8 mouse cellular contexts compared by ENCODE assay signal in the genomic region with DNA sequence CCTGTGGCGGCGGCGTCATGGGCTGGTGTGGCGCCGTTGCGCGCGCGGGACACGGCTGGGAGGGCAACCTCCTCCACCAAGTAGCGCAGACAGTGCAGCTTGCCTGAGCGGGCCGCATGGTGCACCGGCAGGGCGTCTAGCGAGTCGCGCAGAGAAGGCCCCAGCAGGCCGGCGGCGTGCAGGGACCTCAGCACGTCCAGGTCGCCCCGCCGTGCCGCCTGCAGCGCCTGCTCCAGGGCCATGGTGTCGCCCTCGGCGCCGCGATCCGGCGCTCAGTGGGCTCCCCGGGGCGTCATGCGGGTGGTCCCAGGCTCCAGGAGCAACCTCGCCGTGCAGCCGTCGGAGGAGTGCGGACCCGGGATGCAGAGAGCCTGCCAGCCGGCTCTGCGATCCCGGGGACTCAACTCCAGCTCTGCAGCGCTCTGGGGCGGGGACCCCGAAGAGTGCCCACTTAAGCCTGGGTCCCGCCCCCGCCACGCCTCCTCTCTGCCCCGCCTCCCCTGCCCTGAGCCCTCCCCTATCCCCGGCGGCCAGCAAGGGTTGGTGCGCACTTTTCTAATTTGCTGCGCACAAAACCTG. TPM values are rescaled to one million over a fixed set of nuclear protein-coding genes. Genes with fewer than 3 reads are reported as not detected.
DNase-seq lines count a peak whose midpoint lies in the region; ATAC-seq and TF ChIP-seq lines count a peak whose summit lies in the region.

A gene (minus strand): TSS at position 406 of the 579 bp plus-strand sequence.

- no peak within 1 kb of the TSS for H3K27ac ChIP-seq in brown adipose tissue, adult 24 weeks (replicated peaks; ENCODE audit: low read depth, low read length)
- H3K27ac ChIP-seq in heart, embryonic 15.5 days, result no peak within 1 kb of the TSS
- no peak within 1 kb of the TSS for H3K27ac ChIP-seq in stomach, postnatal 0 days (replicated peaks)

- H3K36me3 ChIP-seq in G1E (replicated peaks), result peaks cover 24% of the 10 kb centered on the region
- H3K36me3 ChIP-seq in heart, embryonic 15.5 days, result no peaks in the 10 kb centered on the region
- H3K36me3 ChIP-seq in stomach, postnatal 0 days (ENCODE audit: control insufficient read depth, insufficient read depth, low read length), result no peaks in the 10 kb centered on the region

- no peak for TF ChIP-seq CTCF in G1E (IDR thresholded peaks at IDR 0.05; ENCODE audit: low read depth, low read length)
- TF ChIP-seq CTCF in stomach, postnatal 0 days (IDR thresholded peaks at IDR 0.05; ENCODE audit: low read depth), result no peak

- H3K9me3 ChIP-seq in G1E (replicated peaks), result no peaks in the 10 kb centered on the region
- no peaks in the 10 kb centered on the region for H3K9me3 ChIP-seq in heart, embryonic 15.5 days (replicated peaks)
- no peaks in the 10 kb centered on the region for H3K9me3 ChIP-seq in stomach, postnatal 0 days (ENCODE audit: control insufficient read depth, low read length)

- peak within 1 kb of the TSS; percentile 81 for H3K4me2 ChIP-seq in heart, embryonic 15.5 days
- H3K4me2 ChIP-seq in stomach, postnatal 0 days (replicated peaks; ENCODE audit: low read depth), result peak within 1 kb of the TSS; percentile 60

- no peak for TF ChIP-seq EP300 in stomach, postnatal 0 days (optimal IDR thresholded peaks at IDR 0.05)

- H3K4me1 ChIP-seq in G1E (ENCODE audit: insufficient read depth, low read depth, low read length), result peaks cover 60% of the 10 kb centered on the region
- H3K4me1 ChIP-seq in brown adipose tissue, adult 24 weeks (ENCODE audit: control insufficient read depth, insufficient read depth, insufficient read length, low read length), result no peaks in the 10 kb centered on the region
- H3K4me1 ChIP-seq in heart, embryonic 15.5 days (replicated peaks), result peaks cover 17% of the 10 kb centered on the region
- H3K4me1 ChIP-seq in stomach, postnatal 0 days (replicated peaks; ENCODE audit: control insufficient read depth, insufficient read depth), result 0 out of 2 replicates have a peak, but pooled peaks cover 2% of the 10 kb centered on the region

- peak; percentile 70 for DNase-seq in G1E (ENCODE audit: low spot score)
- no peak for DNase-seq in large intestine, adult 2 months (ENCODE audit: low read depth, low spot score)
- DNase-seq in stomach, postnatal 0 days (ENCODE audit: low spot score), result peak; percentile 76
- no peak for DNase-seq in cerebellum, adult 11-12 months
- no peak for DNase-seq in left cerebral cortex, adult 9 months (ENCODE audit: low spot score in 2 of 2)

- ATAC-seq in G1E (ENCODE audit: extremely low read depth, insufficient number of reproducible peaks, low FRiP score, poor library complexity, severe bottlenecking), result peak; percentile 31; the same call in 1 of the 2 replicates
- ATAC-seq in heart, embryonic 15.5 days (replicated peaks; ENCODE audit: insufficient number of reproducible peaks, insufficient read depth, low FRiP score, low read depth), result peak; percentile 80
- ATAC-seq in megakaryocyte-erythroid progenitor cell, adult 5-6 weeks (replicated peaks; ENCODE audit: low FRiP score, low TSS enrichment, poor library complexity, severe bottlenecking), result peak; percentile 59
- peak; percentile 55 for ATAC-seq in stomach, postnatal 0 days (ENCODE audit: low FRiP score, low TSS enrichment)

- peaks cover 9% of the 10 kb centered on the region; the same call in 1 of the 2 replicates for H3K27me3 ChIP-seq in G1E (ENCODE audit: insufficient read depth, low read length)
- peaks cover 77% of the 10 kb centered on the region for H3K27me3 ChIP-seq in heart, embryonic 15.5 days
- H3K27me3 ChIP-seq in stomach, postnatal 0 days (ENCODE audit: control insufficient read depth, insufficient read depth, low read length), result 0 out of 2 replicates have a peak, but pooled peaks cover 2% of the 10 kb centered on the region

- WGBS in heart, embryonic 15.5 days, result 1% methylated on average over 52 of the region's 57 CpGs
- WGBS in large intestine, adult 2 months, result 4% methylated on average over 57 of the region's 57 CpGs
- 2% methylated on average over 48 of the region's 57 CpGs for WGBS in stomach, postnatal 0 days

- H3K9ac ChIP-seq in heart, embryonic 15.5 days, result peak within 1 kb of the TSS; percentile 23; the same call in 1 of the 2 replicates
- peak within 1 kb of the TSS; percentile 41 for H3K9ac ChIP-seq in stomach, postnatal 0 days (ENCODE audit: low read length)

- H3K4me3 ChIP-seq in G1E (ENCODE audit: low read depth, low read length), result peak within 1 kb of the TSS; percentile 74
- peak within 1 kb of the TSS; percentile 49 for H3K4me3 ChIP-seq in brown adipose tissue, adult 24 weeks (ENCODE audit: insufficient read depth, low read depth, low read length)
- H3K4me3 ChIP-seq in heart, embryonic 15.5 days, result peak within 1 kb of the TSS; percentile 50
- H3K4me3 ChIP-seq in stomach, postnatal 0 days (ENCODE audit: low read depth, low read length), result peak within 1 kb of the TSS; percentile 39

RNA-seq across cellular contexts. Expression of the gene that starts here (rescaled TPM):
- total RNA-seq in G1E (2014; fragmentation: Nextera tagmentation) (9.3 and 16.4 TPM in 2 replicates), G1E (2017) (4.2 and 4.3 TPM in 2 replicates)
- 48.0 and 61.7 TPM in 2 replicates for polyA plus RNA-seq in G1E (2012)
- polyA plus RNA-seq in brown adipose tissue, adult 24 weeks (2012; ENCODE audit: insufficient read depth, insufficient read length, missing spikeins), result 1.0 TPM in 1 of 2 replicates, not detected in the other
- 0.93 and 2.1 TPM in 2 replicates for polyA plus RNA-seq in heart, embryonic 15.5 days (2015; fragmentation: Nextera tagmentation; extraction: Ambion mirVana)
- polyA plus RNA-seq in large intestine, adult 2 months (2012; rRNA removed), result 157 and 237 TPM in 2 replicates
- total RNA-seq in megakaryocyte-erythroid progenitor cell, adult 5-6 weeks (2014; fragmentation: Nextera tagmentation), result 2.9 and 5.7 TPM in 2 replicates
- 2.2 and 3.1 TPM in 2 replicates for total RNA-seq in megakaryocyte-erythroid progenitor cell, adult 5-6 weeks (2017)
- polyA plus RNA-seq in stomach, postnatal 0 days (2015; fragmentation: Nextera tagmentation; extraction: Ambion mirVana), result 13.8 and 14.4 TPM in 2 replicates

Comparison
In these comparisons a context has a peak if more than half of its experiments do, and no peak if none do; other contexts are left out.
1. DNase-seq: peak in G1E (single experiment) and stomach, postnatal 0 days (single experiment); none in large intestine, adult 2 months (single experiment), cerebellum, adult 11-12 months (single experiment) and left cerebral cortex, adult 9 months (0 of 2).
2. Peak in every context shown above with its lines, with median percentiles within 50 percentile points of each other: ATAC-seq and H3K4me3 ChIP-seq.